Mouse (Mus musculus) small intestine, adult 2 months (tissue): ENCODE data around the gene Dhx36.

Experiments used
- CTCF ChIP-seq: fragments of 200-500 bp; IDR thresholded peaks from 2 replicates; pipeline ENCODE4 v1.5.1; 2012; ENCODE audit warnings: low read depth, mild to moderate bottlenecking, control low read depth, inconsistent platforms, low read length, moderate library complexity, mixed read lengths; ENCODE audit not compliant: insufficient replicate concordance, insufficient read length; ENCODE audit errors: extremely low read depth
- POLR2A ChIP-seq: fragments of 200-500 bp; IDR thresholded peaks from 2 replicates; pipeline ENCODE4 v1.6.1; 2012; ENCODE audit warnings: low read depth, mild to moderate bottlenecking, control low read depth, inconsistent platforms, low read length, moderate library complexity

DNA sequence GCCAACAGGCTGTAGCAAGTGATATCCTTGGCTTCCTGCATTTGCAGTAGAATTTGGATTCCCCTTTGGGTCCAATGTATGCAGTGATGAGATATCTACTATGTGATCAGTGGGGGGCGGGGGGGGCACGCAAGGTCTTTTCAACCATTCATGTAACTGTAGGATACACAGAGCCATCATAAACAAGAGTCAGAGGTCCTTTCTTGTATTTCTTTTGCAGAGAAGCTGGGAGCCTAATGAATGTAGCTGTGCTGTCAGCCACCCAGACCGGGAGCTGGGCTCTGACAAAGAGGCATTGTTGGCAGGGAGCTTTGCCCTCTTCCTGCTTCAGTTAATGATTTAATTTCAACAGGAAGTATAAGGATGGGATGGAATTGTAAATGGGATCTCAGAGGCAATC is 52.7 kb downstream of the Dhx36 start:
- no peak for TF ChIP-seq POLR2A
- TF ChIP-seq CTCF, result no peak
